Mouse (Mus musculus) limb, embryonic 11.5 days (tissue): Measurements from ENCODE around the gene Vps11. TPM values are rescaled to one million over a fixed set of nuclear protein-coding genes. Genes with fewer than 3 reads are reported as not detected.

ENCODE experiments used
- ATAC-seq: fragments of 200-750 bp; cut with Nextera tagmentation; 2 replicates; pipeline ENCODE4 v1.8.0; 2017; ENCODE audit warnings: low read depth; ENCODE audit not compliant: insufficient number of reproducible peaks, low FRiP score, low TSS enrichment
- DNase-seq: peaks from one replicate; pipeline ENCODE4 v3.0.0-alpha.2; 2015; ENCODE audit warnings: low spot score
- H3K27ac ChIP-seq: fragments of 300-500 bp; sonication (generic); replicated peaks from 2 replicates; pipeline ENCODE4 v1.5.1; 2014; ENCODE audit warnings: low read depth, mild to moderate bottlenecking, low read length
- H3K27me3 ChIP-seq: fragments of 300-500 bp; sonication (generic); 2 replicates; pipeline ENCODE4 v1.6.1; 2014; ENCODE audit warnings: mild to moderate bottlenecking, low read length, mixed read lengths; ENCODE audit not compliant: control insufficient read depth, insufficient read depth
- H3K36me3 ChIP-seq: fragments of 300-500 bp; sonication (generic); 2 replicates; pipeline ENCODE4 v1.6.1; 2014; ENCODE audit warnings: mild to moderate bottlenecking, low read length, moderate library complexity, mixed read lengths; ENCODE audit not compliant: control insufficient read depth, insufficient read depth
- H3K4me1 ChIP-seq: fragments of 300-500 bp; sonication (generic); 2 replicates; pipeline ENCODE4 v1.6.1; 2014; ENCODE audit warnings: low read length, mixed read lengths; ENCODE audit not compliant: control insufficient read depth, insufficient read depth
- H3K4me2 ChIP-seq: fragments of 300-500 bp; sonication (generic); 2 replicates; pipeline ENCODE4 v1.6.1; 2014; ENCODE audit warnings: low read depth, mild to moderate bottlenecking, moderate library complexity; ENCODE audit not compliant: severe bottlenecking
- H3K4me3 ChIP-seq: fragments of 300-500 bp; sonication (generic); 2 replicates; pipeline ENCODE4 v1.5.1; 2014; ENCODE audit warnings: low read depth, low read length
- H3K9ac ChIP-seq: fragments of 300-500 bp; sonication (generic); 2 replicates; pipeline ENCODE4 v1.6.1; 2014; ENCODE audit warnings: mild to moderate bottlenecking, low read length
- H3K9me3 ChIP-seq: fragments of 300-500 bp; sonication (generic); 2 replicates; pipeline ENCODE4 v1.6.1; 2016; ENCODE audit warnings: low read length; ENCODE audit not compliant: control insufficient read depth
- WGBS: fragments of 180-500 bp; shearing (Covaris S2); extraction: QIAGEN DNeasy Blood & Tissue Kit; methylation state at CpG from one replicate; pipeline ENCODE4 v1.1.7; 2014; 5-methylcytosine and 5-hydroxymethylcytosine counted together
- polyA plus RNA-seq: library from polyadenylated mRNA; unstranded; fragments of >200 nt; fragmentation: Nextera tagmentation; extraction: Ambion mirVana; gene quantifications from 2 replicates; pipeline ENCODE4 v1.2.1, GENCODE M21; 2014

Gene Vps11
- polyA plus RNA-seq, 1 experiment from 2014 or later: 26.4 TPM

GRCm38 (mm10) chr9:44319887-44320798 is 41.3 kb downstream of the Vps11 start, which contains the start of gene C2cd2l:
C2cd2l (minus strand) TSS chr9:44320285.
- H3K27ac ChIP-seq: no peak within 1 kb of the TSS
- under 1% methylated on average over 66 of the region's 67 CpGs for WGBS
- peak; percentile 90 for DNase-seq

GRCm38 (mm10) chr9:44319105-44319886 is 42.2 kb downstream of the Vps11 start:
- 2% methylated on average over 37 of the region's 37 CpGs for WGBS
- no peak for ATAC-seq
- no peak overlapping the region for H3K27ac ChIP-seq

More at GRCm38 (mm10) chr9:44319887-44320798, 41.3 kb downstream of the Vps11 start, which contains the start of gene C2cd2l:
- peak; percentile 97 for ATAC-seq
- Histone ChIP-seq H3K27me3 (no peaks in the 10 kb centered on the region), H3K36me3 (no peaks in the 10 kb centered on the region; the same call in 1 of the 2 replicates), H3K4me3 (peak within 1 kb of the TSS; percentile 89), H3K4me2 (peak within 1 kb of the TSS; percentile 79), H3K9ac (peak within 1 kb of the TSS; percentile 74), H3K4me1 (peaks cover 8% of the 10 kb centered on the region), H3K9me3 (no peaks in the 10 kb centered on the region)

GRCm38 (mm10) chr9:44318826-44319095 is 42.7 kb downstream of the Vps11 start:
- Histone ChIP-seq H3K4me1 (peaks cover 8% of the 10 kb centered on the region), H3K27ac (no peak overlapping the region), H3K27me3 (no peaks in the 10 kb centered on the region), H3K36me3 (no peaks in the 10 kb centered on the region; the same call in 1 of the 2 replicates), H3K4me2 (peak overlapping the region; percentile 79), H3K4me3 (peak overlapping the region; percentile 89), H3K9ac (peak overlapping the region; percentile 74; the same call in 1 of the 2 replicates), H3K9me3 (no peaks in the 10 kb centered on the region)
- 38% methylated on average over 3 of the region's 3 CpGs for WGBS
- ATAC-seq (no peak), DNase-seq (no peak)

More at GRCm38 (mm10) chr9:44319105-44319886, 42.2 kb downstream of the Vps11 start:
- no peaks in the 10 kb centered on the region for H3K27me3 ChIP-seq
- peak; percentile 49 for DNase-seq
- H3K9ac ChIP-seq: peak overlapping the region; percentile 74
- no peaks in the 10 kb centered on the region for H3K9me3 ChIP-seq
- H3K4me1 ChIP-seq: peaks cover 8% of the 10 kb centered on the region
- H3K4me3 ChIP-seq: peak overlapping the region; percentile 89
- peak overlapping the region; percentile 79 for H3K4me2 ChIP-seq
- no peaks in the 10 kb centered on the region; the same call in 1 of the 2 replicates for H3K36me3 ChIP-seq

- no peak overlapping the region for H3K4me3 ChIP-seq
- no peak for DNase-seq
- H3K36me3 ChIP-seq: no peaks in the 10 kb centered on the region; the same call in 1 of the 2 replicates
- no peak for ATAC-seq
- WGBS: 62% methylated on average over 5 of the region's 5 CpGs
- no peak overlapping the region for H3K27ac ChIP-seq
- H3K27me3 ChIP-seq: no peaks in the 10 kb centered on the region
- H3K4me2 ChIP-seq: peak overlapping the region; percentile 79; the same call in 1 of the 2 replicates
- H3K9ac ChIP-seq: no peak overlapping the region
- H3K4me1 ChIP-seq: peaks cover 8% of the 10 kb centered on the region
- H3K9me3 ChIP-seq: no peaks in the 10 kb centered on the region
These were observed 43.2 kb downstream of the Vps11 start for GRCm38 (mm10) chr9:44318076-44318825.

GRCm38 (mm10) chr9:44317452-44317851 is 44.0 kb downstream of the Vps11 start:
- ATAC-seq: no peak
- Histone ChIP-seq H3K4me2 (no peak overlapping the region), H3K27ac (no peak overlapping the region), H3K9me3 (no peaks in the 10 kb centered on the region), H3K4me3 (no peak overlapping the region), H3K36me3 (no peaks in the 10 kb centered on the region; the same call in 1 of the 2 replicates), H3K9ac (no peak overlapping the region), H3K27me3 (no peaks in the 10 kb centered on the region), H3K4me1 (peaks cover 8% of the 10 kb centered on the region)
- 68% methylated on average over 4 of the region's 4 CpGs for WGBS
- DNase-seq: no peak

GRCm38 (mm10) chr9:44314910-44315309 is 46.6 kb downstream of the Vps11 start:
- ATAC-seq (no peak), DNase-seq (no peak)
- Histone ChIP-seq H3K27me3 (no peaks in the 10 kb centered on the region), H3K4me3 (no peak overlapping the region), H3K27ac (no peak overlapping the region), H3K4me2 (no peak overlapping the region), H3K9ac (no peak overlapping the region), H3K36me3 (no peaks in the 10 kb centered on the region; the same call in 1 of the 2 replicates), H3K4me1 (peaks cover 11% of the 10 kb centered on the region), H3K9me3 (no peaks in the 10 kb centered on the region)
- WGBS: 91% methylated on average over 18 of the region's 18 CpGs

GRCm38 (mm10) chr9:44314257-44314547 is 47.3 kb downstream of the Vps11 start:
- DNase-seq (no peak), ATAC-seq (no peak)
- H3K4me1 ChIP-seq: peaks cover 8% of the 10 kb centered on the region
- H3K4me2 ChIP-seq: no peak overlapping the region
- H3K36me3 ChIP-seq: no peaks in the 10 kb centered on the region; the same call in 1 of the 2 replicates
- H3K27ac ChIP-seq: no peak overlapping the region
- WGBS: 71% methylated on average over 4 of the region's 4 CpGs
- no peak overlapping the region for H3K4me3 ChIP-seq
- H3K9ac ChIP-seq: no peak overlapping the region
- H3K9me3 ChIP-seq: no peaks in the 10 kb centered on the region
- H3K27me3 ChIP-seq: no peaks in the 10 kb centered on the region
